Mouse (Mus musculus) cortical plate, adult 2 months (tissue): ENCODE data around the gene Supt3.

Experiments
- CTCF ChIP-seq: fragments of 200-500 bp; IDR thresholded peaks from 2 replicates; pipeline ENCODE4 v1.5.1; 2011; ENCODE audit warnings: mild to moderate bottlenecking, control low read depth, low read length; ENCODE audit not compliant: insufficient read depth; ENCODE audit errors: extremely low read depth
- POLR2A ChIP-seq: fragments of 200-500 bp; IDR thresholded peaks from 2 replicates; pipeline ENCODE4 v1.6.1; 2011; ENCODE audit warnings: mild to moderate bottlenecking, low read length, control low read depth; ENCODE audit not compliant: insufficient read depth; ENCODE audit errors: extremely low read depth

DNA sequence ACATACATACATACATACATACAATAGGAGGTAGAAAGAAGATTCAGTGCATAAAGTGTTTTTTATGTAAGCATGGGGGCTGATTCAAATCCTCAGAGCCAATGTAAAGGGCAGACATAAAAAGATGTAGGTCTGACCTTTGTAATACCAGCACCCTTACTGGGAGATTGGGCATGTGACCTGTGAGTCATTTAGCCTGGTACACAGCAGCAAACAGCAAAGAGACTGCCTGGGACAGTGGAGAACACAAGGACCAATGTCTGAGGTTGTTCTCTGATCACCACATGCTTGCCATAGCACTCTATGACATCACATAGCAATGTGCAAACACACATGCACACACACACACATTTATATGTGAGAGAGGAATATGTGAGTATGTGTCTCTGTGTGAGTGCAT is 49.3 kb upstream of the Supt3 start:
- no peak for TF ChIP-seq CTCF
- no peak for TF ChIP-seq POLR2A
